Mouse (Mus musculus) kidney, postnatal 0 days (tissue): ENCODE data around the gene Pcgf5. TPM values are rescaled to one million over a fixed set of nuclear protein-coding genes. Genes with fewer than 3 reads are reported as not detected.
A peak's percentile ranks its signal among the peaks of the same experiment; 100 is the strongest.

ENCODE experiments used
- ATAC-seq: fragments of 200-750 bp; cut with Nextera tagmentation; replicated peaks from 2 replicates; pipeline ENCODE4 v1.8.0; 2017; ENCODE audit warnings: low read depth, moderate number of reproducible peaks, moderate TSS enrichment, moderate library complexity; ENCODE audit not compliant: low FRiP score
- DNase-seq: peaks from one replicate; pipeline ENCODE4 v3.0.0-alpha.2; 2016; ENCODE audit warnings: low spot score
- H3K27ac ChIP-seq: fragments of 300-500 bp; sonication (generic); 2 replicates; pipeline ENCODE4 v1.5.1; 2014; ENCODE audit warnings: mild to moderate bottlenecking
- H3K27me3 ChIP-seq: fragments of 300-500 bp; sonication (generic); 2 replicates; pipeline ENCODE4 v1.6.1; 2014; ENCODE audit warnings: low read length, mixed read lengths; ENCODE audit not compliant: insufficient read depth
- H3K36me3 ChIP-seq: fragments of 300-500 bp; sonication (generic); 2 replicates; pipeline ENCODE4 v1.6.1; 2014; ENCODE audit warnings: low read length, mixed read lengths; ENCODE audit not compliant: insufficient read depth
- H3K4me1 ChIP-seq: fragments of 300-500 bp; sonication (generic); replicated peaks from 2 replicates; pipeline ENCODE4 v1.6.1; 2014; ENCODE audit warnings: antibody characterized with exemption, low read length, mixed read lengths; ENCODE audit not compliant: insufficient read depth
- H3K4me2 ChIP-seq: fragments of 300-500 bp; sonication (generic); 2 replicates; pipeline ENCODE4 v1.6.1; 2014; ENCODE audit warnings: mild to moderate bottlenecking, low read length, moderate library complexity, mixed read lengths
- H3K4me3 ChIP-seq: fragments of 300-500 bp; sonication (generic); replicated peaks from 2 replicates; pipeline ENCODE4 v1.5.1; 2014; ENCODE audit warnings: low read depth, low read length
- H3K9ac ChIP-seq: fragments of 300-500 bp; sonication (generic); 2 replicates; pipeline ENCODE4 v1.6.1; 2014; ENCODE audit warnings: low read depth, low read length
- H3K9me3 ChIP-seq: fragments of 300-500 bp; sonication (generic); replicated peaks from 2 replicates; pipeline ENCODE4 v1.6.1; 2016; ENCODE audit warnings: low read length, inconsistent platforms, mixed read lengths
- CTCF ChIP-seq: IDR thresholded peaks from 2 replicates; pipeline ENCODE4 v1.5.1; 2016; ENCODE audit warnings: antibody characterized with exemption, low read depth, mild to moderate bottlenecking, moderate library complexity
- WGBS: fragments of 180-500 bp; shearing (Covaris S2); extraction: QIAGEN DNeasy Blood & Tissue Kit; methylation state at CpG from one replicate; pipeline ENCODE4 v1.1.7; 2014; 5-methylcytosine and 5-hydroxymethylcytosine counted together
- polyA plus RNA-seq: library from polyadenylated mRNA; unstranded; fragments of >200 nt; fragmentation: Nextera tagmentation; extraction: Ambion mirVana; gene quantifications from 2 replicates; pipeline ENCODE4 v1.2.1, GENCODE M21; 2015

The Pcgf5 gene
- polyA plus RNA-seq, 1 experiment from 2014 or later = 12.5 TPM

DNA sequence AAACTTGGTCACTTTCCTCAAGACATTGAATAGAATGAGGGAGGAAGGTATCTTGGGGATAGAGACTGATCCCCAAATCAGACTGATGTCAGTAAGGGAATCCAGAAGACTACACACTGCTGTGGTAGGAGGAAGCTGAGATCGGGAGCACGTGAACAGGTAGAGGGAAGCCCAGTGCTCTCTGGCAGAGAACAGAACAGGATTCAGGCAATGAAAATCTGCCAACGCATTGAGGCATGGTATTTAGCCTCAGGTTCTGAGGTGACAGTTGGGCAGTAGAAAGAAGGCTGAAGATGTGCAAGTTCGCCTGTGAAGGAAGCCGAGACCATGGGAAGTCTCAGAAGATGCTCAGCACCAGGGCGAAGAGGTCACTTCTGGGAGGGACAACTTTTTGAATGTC, 733 bp upstream of the Pcgf5 start:
- Histone ChIP-seq H3K27ac (no peak overlapping the region), H3K4me3 (no peak overlapping the region; the same call in 1 of the 2 replicates), H3K36me3 (no peaks in the 10 kb centered on the region), H3K9ac (no peak overlapping the region), H3K27me3 (peaks cover 22% of the 10 kb centered on the region), H3K9me3 (no peaks in the 10 kb centered on the region), H3K4me1 (no peaks in the 10 kb centered on the region), H3K4me2 (peak overlapping the region; percentile 99)
- ATAC-seq = no peak
- 20% methylated on average over 6 of the region's 6 CpGs for WGBS
- no peak for TF ChIP-seq CTCF
- DNase-seq = no peak

DNA sequence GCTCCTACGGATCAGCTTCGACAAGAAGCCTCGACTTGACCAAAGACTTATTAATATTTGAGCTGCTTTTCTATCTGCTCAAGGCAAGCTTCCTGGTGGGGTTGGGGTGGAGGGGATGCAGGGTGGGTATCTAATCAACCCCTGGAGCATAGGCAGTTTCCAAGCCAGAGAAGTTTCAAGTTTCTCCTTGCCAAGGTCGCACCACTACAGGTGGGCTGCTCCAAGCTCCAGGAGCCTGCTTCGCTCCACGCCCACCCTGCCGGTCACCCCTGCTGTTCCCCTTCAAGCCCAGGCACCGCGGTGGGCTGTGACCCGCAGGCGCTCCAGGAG, 313 bp upstream of the Pcgf5 start:
- under 1% methylated on average over 11 of the region's 11 CpGs for WGBS

DNA sequence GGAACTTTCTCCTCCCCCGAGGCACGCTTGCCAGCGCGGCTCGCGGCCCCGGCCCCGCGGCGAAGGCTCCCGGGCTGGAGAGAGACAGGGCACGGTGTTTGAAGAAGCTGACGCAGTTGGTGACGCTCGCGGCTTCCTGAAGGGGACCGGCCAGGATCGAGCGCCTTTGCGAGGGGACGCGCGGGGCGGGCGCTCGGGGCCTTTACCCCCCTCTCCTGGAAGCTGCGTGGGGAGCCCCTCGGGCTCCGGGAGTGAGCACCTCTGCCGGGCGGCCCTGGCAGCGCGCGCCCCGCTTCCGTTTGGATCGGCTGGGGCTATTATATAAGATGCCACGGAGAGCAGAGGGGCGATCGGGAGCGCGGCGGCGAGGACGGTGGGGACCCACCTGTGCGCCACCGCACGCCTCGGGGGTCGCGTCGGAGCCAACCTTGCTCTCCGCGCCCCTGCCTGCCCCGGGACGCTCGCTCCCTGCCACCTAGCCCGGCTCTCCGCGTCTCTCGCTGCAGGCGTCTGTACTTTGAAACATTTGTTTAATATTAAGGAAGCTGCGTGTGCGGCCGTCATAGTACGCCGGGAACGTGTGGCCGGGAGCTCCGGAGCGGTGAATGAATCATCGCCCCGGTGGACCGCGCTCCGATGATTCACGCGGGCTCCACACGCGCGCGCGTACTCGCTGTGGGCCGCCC, 835 bp downstream of the Pcgf5 start:
- Histone ChIP-seq H3K27me3 (peaks cover 22% of the 10 kb centered on the region), H3K9me3 (no peaks in the 10 kb centered on the region), H3K4me1 (no peaks in the 10 kb centered on the region), H3K4me3 (peak overlapping the region; percentile 64), H3K27ac (peak overlapping the region; percentile 9; the same call in 1 of the 2 replicates), H3K36me3 (no peaks in the 10 kb centered on the region), H3K4me2 (peak overlapping the region; percentile 99), H3K9ac (peak overlapping the region; percentile 58)
- ATAC-seq (peak; percentile 68), DNase-seq (peak; percentile 55)
- WGBS = under 1% methylated on average over 85 of the region's 85 CpGs
- no peak for TF ChIP-seq CTCF

More for the DNA sequence above, 313 bp upstream of the Pcgf5 start:
- DNase-seq (no peak), ATAC-seq (no peak)
- Histone ChIP-seq H3K4me2 (peak overlapping the region; percentile 99), H3K36me3 (no peaks in the 10 kb centered on the region), H3K27me3 (peaks cover 22% of the 10 kb centered on the region), H3K4me3 (peak overlapping the region; percentile 64), H3K9me3 (no peaks in the 10 kb centered on the region), H3K9ac (peak overlapping the region; percentile 58), H3K27ac (no peak overlapping the region), H3K4me1 (no peaks in the 10 kb centered on the region)
- TF ChIP-seq CTCF = no peak

DNA sequence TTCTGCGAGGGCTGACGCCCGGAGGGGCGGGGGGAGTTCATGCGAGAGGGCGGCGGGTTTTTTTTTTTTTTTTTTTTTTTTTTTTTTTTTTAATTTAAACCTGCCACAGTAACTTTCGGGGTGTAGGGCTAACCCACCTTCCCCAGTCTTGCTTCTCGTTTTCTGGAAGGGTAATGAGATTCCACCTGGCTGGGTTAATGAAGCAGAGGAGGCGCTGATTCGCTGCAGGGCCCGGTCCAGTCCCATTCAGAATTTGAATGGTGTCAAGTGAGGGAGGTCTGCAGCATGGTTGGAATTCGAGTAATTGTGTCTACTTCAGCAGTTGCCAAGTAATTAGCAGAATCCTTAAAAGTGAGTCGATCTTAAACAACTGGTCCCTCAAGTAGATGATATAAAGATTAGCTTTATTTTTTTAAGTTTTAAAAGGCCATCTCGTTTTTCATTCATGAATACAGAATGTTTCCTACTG, 1.4 kb downstream of the Pcgf5 start:
- H3K4me1 ChIP-seq = no peaks in the 10 kb centered on the region
- 4% methylated on average over 15 of the region's 15 CpGs for WGBS
- peak overlapping the region; percentile 64 for H3K4me3 ChIP-seq
- no peak overlapping the region for H3K27ac ChIP-seq
- peak overlapping the region; percentile 99 for H3K4me2 ChIP-seq
- no peak for TF ChIP-seq CTCF
- H3K9ac ChIP-seq = 0 out of 2 replicates have a peak overlapping the region, but pooled peaks have one; percentile 58
- DNase-seq (peak; percentile 12), ATAC-seq (no peak)
- H3K27me3 ChIP-seq = peaks cover 22% of the 10 kb centered on the region
- H3K9me3 ChIP-seq = no peaks in the 10 kb centered on the region
- no peaks in the 10 kb centered on the region for H3K36me3 ChIP-seq

DNA sequence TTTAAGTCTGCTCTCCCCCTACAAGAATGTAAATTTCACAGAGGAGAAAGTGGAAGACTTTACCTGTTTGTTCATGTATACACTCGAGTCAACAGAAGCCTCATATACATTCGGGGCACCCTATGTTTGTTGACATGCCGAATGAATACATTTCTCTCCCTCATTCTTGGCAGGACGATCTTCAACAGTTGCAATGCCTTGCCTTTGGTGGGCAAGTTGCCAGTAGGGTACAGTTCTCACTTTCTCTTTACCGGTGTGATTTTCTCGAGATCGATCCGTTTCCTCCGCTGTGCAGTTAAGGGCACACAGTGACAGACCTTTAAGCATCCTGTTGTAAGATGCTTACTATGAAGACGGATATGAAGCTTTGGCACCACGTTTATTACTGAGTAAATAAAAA, 2.1 kb downstream of the Pcgf5 start:
- H3K9me3 ChIP-seq = no peaks in the 10 kb centered on the region
- no peak overlapping the region for H3K4me3 ChIP-seq
- TF ChIP-seq CTCF = no peak
- ATAC-seq = no peak
- 77% methylated on average over 11 of the region's 11 CpGs for whole genome bisulfite sequencing
- H3K27me3 ChIP-seq = peaks cover 22% of the 10 kb centered on the region
- no peaks in the 10 kb centered on the region for H3K4me1 ChIP-seq
- H3K4me2 ChIP-seq = no peak overlapping the region
- no peak overlapping the region for H3K27ac ChIP-seq
- no peak for DNase-seq
- H3K36me3 ChIP-seq = no peaks in the 10 kb centered on the region
- no peak overlapping the region for H3K9ac ChIP-seq

GRCm38 (mm10) chr19:36350870-36351269, 2.8 kb downstream of the Pcgf5 start:
- DNase-seq = no peak
- no peak for TF ChIP-seq CTCF
- Histone ChIP-seq H3K4me3 (no peak overlapping the region), H3K9me3 (no peaks in the 10 kb centered on the region), H3K4me1 (no peaks in the 10 kb centered on the region), H3K27ac (no peak overlapping the region), H3K36me3 (no peaks in the 10 kb centered on the region), H3K9ac (no peak overlapping the region), H3K4me2 (no peak overlapping the region), H3K27me3 (peaks cover 19% of the 10 kb centered on the region)
- 92% methylated on average over 9 of the region's 9 CpGs for WGBS
- ATAC-seq = no peak
